Mouse (Mus musculus): ENCODE measurements around the gene Erbb4. TPM values are rescaled to one million over a fixed set of nuclear protein-coding genes. Genes with fewer than 3 reads are reported as not detected.

Erbb4 gene
- total RNA-seq, 2 experiments from 2014 or later = not detected

GRCm38 (mm10) chr1:69046228-69046978 is 61.5 kb downstream of the Erbb4 start:
- no peak for ATAC-seq (replicated peaks; ENCODE audit: poor library complexity, severe bottlenecking)

GRCm38 (mm10) chr1:69027816-69028215 is 80.0 kb downstream of the Erbb4 start:
- ATAC-seq (replicated peaks; ENCODE audit: poor library complexity, severe bottlenecking) = no peak

GRCm38 (mm10) chr1:69024858-69025257 is 83.0 kb downstream of the Erbb4 start:
- no peak for ATAC-seq (replicated peaks; ENCODE audit: poor library complexity, severe bottlenecking)

- no peak for ATAC-seq (replicated peaks; ENCODE audit: poor library complexity, severe bottlenecking)
These were observed 84.5 kb downstream of the Erbb4 start for GRCm38 (mm10) chr1:69023157-69023925.

GRCm38 (mm10) chr1:69009800-69010505 is 97.9 kb downstream of the Erbb4 start:
- ATAC-seq (replicated peaks; ENCODE audit: poor library complexity, severe bottlenecking) = no peak

- ATAC-seq (replicated peaks; ENCODE audit: poor library complexity, severe bottlenecking) = no peak
These were observed 106.5 kb downstream of the Erbb4 start for GRCm38 (mm10) chr1:69001371-69001770.

- no peak for ATAC-seq (replicated peaks; ENCODE audit: poor library complexity, severe bottlenecking)
These were observed 128.6 kb downstream of the Erbb4 start for GRCm38 (mm10) chr1:68979251-68979650.

- ATAC-seq (replicated peaks; ENCODE audit: poor library complexity, severe bottlenecking) = no peak
These were observed 129.3 kb downstream of the Erbb4 start for GRCm38 (mm10) chr1:68978571-68978970.

GRCm38 (mm10) chr1:68973355-68974127 is 134.3 kb downstream of the Erbb4 start:
- ATAC-seq (replicated peaks; ENCODE audit: poor library complexity, severe bottlenecking) = no peak

- ATAC-seq (replicated peaks; ENCODE audit: poor library complexity, severe bottlenecking) = no peak
These were observed 143.7 kb downstream of the Erbb4 start for GRCm38 (mm10) chr1:68964127-68964526.

- no peak for ATAC-seq (replicated peaks; ENCODE audit: poor library complexity, severe bottlenecking)
These were observed 146.3 kb downstream of the Erbb4 start for GRCm38 (mm10) chr1:68961365-68962116.

GRCm38 (mm10) chr1:68956766-68957533 is 150.9 kb downstream of the Erbb4 start:
- no peak for ATAC-seq (replicated peaks; ENCODE audit: poor library complexity, severe bottlenecking)

- ATAC-seq (replicated peaks; ENCODE audit: poor library complexity, severe bottlenecking) = no peak
These were observed 152.4 kb downstream of the Erbb4 start for GRCm38 (mm10) chr1:68955482-68955881.

GRCm38 (mm10) chr1:68943141-68943540 is 164.7 kb downstream of the Erbb4 start:
- ATAC-seq (replicated peaks; ENCODE audit: poor library complexity, severe bottlenecking) = no peak

GRCm38 (mm10) chr1:68934804-68935203 is 173.1 kb downstream of the Erbb4 start:
- no peak for ATAC-seq (replicated peaks; ENCODE audit: poor library complexity, severe bottlenecking)

- ATAC-seq (replicated peaks; ENCODE audit: poor library complexity, severe bottlenecking) = no peak
These were observed 174.4 kb downstream of the Erbb4 start for GRCm38 (mm10) chr1:68933330-68934065.

GRCm38 (mm10) chr1:68917828-68918227 is 190.0 kb downstream of the Erbb4 start:
- ATAC-seq (replicated peaks; ENCODE audit: poor library complexity, severe bottlenecking) = no peak

- ATAC-seq (replicated peaks; ENCODE audit: poor library complexity, severe bottlenecking) = no peak
These were observed 215.8 kb downstream of the Erbb4 start for GRCm38 (mm10) chr1:68892041-68892440.
